In the genomic region with DNA sequence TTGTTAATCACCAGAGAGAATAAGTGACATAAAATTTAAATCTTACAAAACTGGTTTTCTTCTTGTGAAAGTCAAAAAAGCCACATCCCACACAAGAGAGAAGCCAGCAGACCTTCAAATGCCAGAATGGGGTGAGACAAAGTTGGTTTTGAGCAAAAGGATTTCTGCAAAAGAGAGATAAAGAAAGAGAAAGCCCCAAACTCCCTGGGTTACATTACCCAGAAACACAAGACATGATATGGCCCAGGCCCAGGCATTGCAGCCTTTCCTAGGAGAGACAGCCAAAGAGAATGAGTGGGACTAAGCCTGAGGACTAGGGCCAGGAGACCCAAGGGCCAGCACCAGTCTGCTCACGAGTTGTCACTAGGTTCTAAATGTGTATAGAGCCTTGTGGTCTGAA, we compare ENCODE assay signal across 25 mouse cellular contexts. TPM values are rescaled to one million over a fixed set of nuclear protein-coding genes. Genes with fewer than 3 reads are reported as not detected.
DNase-seq lines count a peak whose midpoint lies in the region; ATAC-seq lines count a peak whose summit lies in the region.
"Had no signal": no experiment of that assay in that cellular context is flagged by ENCODE, and none has a peak within 500 bp of the region (broad histone marks: within the 10 kb centered on the region; RNA-seq: fewer than 3 reads in every experiment).

No protein-coding gene starts in this region.

- H3K4me3 ChIP-seq in heart, embryonic 11.5 days (ENCODE audit: low read depth, low read length) = no peak overlapping the region
- H3K4me3 ChIP-seq in heart, embryonic 12.5 days = no peak overlapping the region
- no peak overlapping the region for H3K4me3 ChIP-seq in liver, embryonic 12.5 days
- H3K4me3 ChIP-seq in midbrain, embryonic 16.5 days (ENCODE audit: low read depth, low read length) = no peak overlapping the region
- H3K4me3 ChIP-seq: forebrain, embryonic 12.5 days; heart, adult 2 months; intestine, embryonic 15.5 days; midbrain, embryonic 13.5 days; neural tube, embryonic 12.5 days had no signal

- H3K9ac ChIP-seq in heart, embryonic 11.5 days (ENCODE audit: low read depth, low read length) = no peak overlapping the region
- no peak overlapping the region for H3K9ac ChIP-seq in heart, embryonic 12.5 days
- peak overlapping the region; percentile 40 for H3K9ac ChIP-seq in liver, embryonic 12.5 days
- no peak overlapping the region for H3K9ac ChIP-seq in midbrain, embryonic 16.5 days (ENCODE audit: low read depth, low read length)
- H3K9ac ChIP-seq: forebrain, embryonic 12.5 days; intestine, embryonic 15.5 days; midbrain, embryonic 13.5 days; neural tube, embryonic 12.5 days had no signal

- H3K27ac ChIP-seq in heart, embryonic 11.5 days (ENCODE audit: low read depth, low read length) = peak overlapping the region; percentile 73
- no peak overlapping the region; the same call in 1 of the 2 replicates for H3K27ac ChIP-seq in heart, embryonic 12.5 days (ENCODE audit: poor library complexity, severe bottlenecking)
- H3K27ac ChIP-seq in liver, embryonic 12.5 days = peak overlapping the region; percentile 82
- no peak overlapping the region for H3K27ac ChIP-seq in midbrain, embryonic 16.5 days (ENCODE audit: low read length)
- H3K27ac ChIP-seq: forebrain, embryonic 12.5 days; heart, adult 2 months; intestine, embryonic 15.5 days; midbrain, embryonic 13.5 days; neural tube, embryonic 12.5 days had no signal

- no peaks in the 10 kb centered on the region for H3K27me3 ChIP-seq in heart, embryonic 11.5 days (ENCODE audit: control insufficient read depth, insufficient read depth, low read length)
- no peaks in the 10 kb centered on the region for H3K27me3 ChIP-seq in heart, embryonic 12.5 days (replicated peaks)
- peaks cover 6% of the 10 kb centered on the region; the same call in 1 of the 2 replicates for H3K27me3 ChIP-seq in liver, embryonic 12.5 days (replicated peaks)
- no peaks in the 10 kb centered on the region for H3K27me3 ChIP-seq in midbrain, embryonic 16.5 days (ENCODE audit: control insufficient read depth, insufficient read depth, low read depth, low read length)
- H3K27me3 ChIP-seq: forebrain, embryonic 12.5 days; intestine, embryonic 15.5 days; midbrain, embryonic 13.5 days; neural tube, embryonic 12.5 days; Patski had no signal

- no peaks in the 10 kb centered on the region for H3K9me3 ChIP-seq in heart, embryonic 11.5 days (replicated peaks; ENCODE audit: control insufficient read depth, low read length)
- H3K9me3 ChIP-seq in heart, embryonic 12.5 days (replicated peaks) = 0 out of 2 replicates have a peak, but pooled peaks cover 4% of the 10 kb centered on the region
- no peaks in the 10 kb centered on the region for H3K9me3 ChIP-seq in liver, embryonic 12.5 days (replicated peaks)
- H3K9me3 ChIP-seq in midbrain, embryonic 16.5 days (replicated peaks; ENCODE audit: control insufficient read depth, low read length, poor library complexity, severe bottlenecking) = no peaks in the 10 kb centered on the region
- H3K9me3 ChIP-seq: forebrain, embryonic 12.5 days; intestine, embryonic 15.5 days; midbrain, embryonic 13.5 days; neural tube, embryonic 12.5 days had no signal

- 67% methylated on average over 1 of the region's 1 CpGs for WGBS in heart, embryonic 11.5 days (ENCODE audit: insufficient replicate concordance)
- 77% methylated on average over 1 of the region's 1 CpGs for WGBS in heart, embryonic 12.5 days
- WGBS in liver, embryonic 12.5 days (ENCODE audit: insufficient replicate concordance) = 44% methylated on average over 1 of the region's 1 CpGs
- 80% methylated on average over 1 of the region's 1 CpGs for WGBS in midbrain, embryonic 16.5 days

- H3K4me2 ChIP-seq in heart, embryonic 11.5 days = no peak overlapping the region
- H3K4me2 ChIP-seq in heart, embryonic 12.5 days = no peak overlapping the region
- peak overlapping the region; percentile 64 for H3K4me2 ChIP-seq in liver, embryonic 12.5 days
- H3K4me2 ChIP-seq in midbrain, embryonic 16.5 days (ENCODE audit: low read length) = no peak overlapping the region
- H3K4me2 ChIP-seq: forebrain, embryonic 12.5 days; intestine, embryonic 15.5 days; midbrain, embryonic 13.5 days; neural tube, embryonic 12.5 days had no signal

- DNase-seq in Muller cell, postnatal 12 days (ENCODE audit: inconsistent ontology term) = no peak
- no peak for DNase-seq in thymus, postnatal 25 days
- DNase-seq: adrenal gland, adult 8-10 months; cerebellum, adult 2 months; gastrocnemius, postnatal 36 days; heart, adult 2 months; kidney, adult 8-10 months; kidney, postnatal 36 days; retina, postnatal 1 day; thymus, adult 18-20 months; thymus, postnatal 4 days had no signal

- ATAC-seq in heart, embryonic 11.5 days (replicated peaks; ENCODE audit: insufficient number of reproducible peaks, low FRiP score, low TSS enrichment) = 0 out of 2 replicates have a peak, but pooled peaks have one; percentile 47
- ATAC-seq in heart, embryonic 12.5 days (ENCODE audit: insufficient number of reproducible peaks, low FRiP score) = no peak
- peak; percentile 63 for ATAC-seq in erythroid progenitor cell, adult 5-6 weeks (replicated peaks; ENCODE audit: low FRiP score, poor library complexity, severe bottlenecking)
- ATAC-seq in liver, embryonic 12.5 days = peak; percentile 71
- ATAC-seq in megakaryocyte progenitor cell, adult 5-6 weeks (replicated peaks; ENCODE audit: poor library complexity) = peak; percentile 40
- no peak for ATAC-seq in midbrain, embryonic 16.5 days
- ATAC-seq: CD4-positive, CD25-positive, alpha-beta regulatory T cell, adult 4 months; hindbrain, embryonic 16.5 days; intestine, embryonic 15.5 days; lung, postnatal 0 days; midbrain, embryonic 13.5 days; Patski had no signal

- no peaks in the 10 kb centered on the region for H3K4me1 ChIP-seq in heart, embryonic 11.5 days (ENCODE audit: control insufficient read depth, insufficient read depth, low read length)
- H3K4me1 ChIP-seq in heart, embryonic 12.5 days (replicated peaks) = peaks cover 6% of the 10 kb centered on the region
- H3K4me1 ChIP-seq in liver, embryonic 12.5 days = peaks cover 56% of the 10 kb centered on the region
- H3K4me1 ChIP-seq in midbrain, embryonic 16.5 days (ENCODE audit: control insufficient read depth, insufficient read depth, low read length) = peaks cover 3% of the 10 kb centered on the region
- H3K4me1 ChIP-seq: forebrain, embryonic 12.5 days; midbrain, embryonic 13.5 days; neural tube, embryonic 12.5 days had no signal

- H3K36me3 ChIP-seq in heart, embryonic 11.5 days (ENCODE audit: control insufficient read depth, insufficient read depth, low read length) = no peaks in the 10 kb centered on the region
- H3K36me3 ChIP-seq in heart, embryonic 12.5 days = no peaks in the 10 kb centered on the region
- no peaks in the 10 kb centered on the region for H3K36me3 ChIP-seq in liver, embryonic 12.5 days
- H3K36me3 ChIP-seq in midbrain, embryonic 16.5 days (ENCODE audit: control insufficient read depth, insufficient read depth, low read length) = no peaks in the 10 kb centered on the region
- H3K36me3 ChIP-seq: forebrain, embryonic 12.5 days; intestine, embryonic 15.5 days; midbrain, embryonic 13.5 days; neural tube, embryonic 12.5 days had no signal

RNA-seq across cellular contexts. Expression of a gene that starts 43.1 kb away (rescaled TPM):
- 57.6 and 58.8 TPM in 2 replicates for polyA plus RNA-seq in heart, embryonic 11.5 days (2014; fragmentation: Nextera tagmentation; extraction: Ambion mirVana)
- 78.0 and 85.2 TPM in 2 replicates for polyA plus RNA-seq in heart, embryonic 12.5 days (2016; fragmentation: Nextera tagmentation; extraction: Ambion mirVana)
- 61.6 and 83.8 TPM in 2 replicates for total RNA-seq in erythroid progenitor cell, adult 5-6 weeks (2015; ENCODE audit: low replicate concordance)
- total RNA-seq in erythroid progenitor cell, adult 5-6 weeks (2017; ENCODE audit: low replicate concordance) = 139 and 182 TPM in 2 replicates
- polyA plus RNA-seq in liver, embryonic 12.5 days (2016; fragmentation: Nextera tagmentation; extraction: Ambion mirVana) = 87.1 and 88.2 TPM in 2 replicates
- 4.2 and 4.7 TPM in 2 replicates for total RNA-seq in megakaryocyte progenitor cell, adult 5-6 weeks (2015)
- 16.9 and 18.4 TPM in 2 replicates for total RNA-seq in megakaryocyte progenitor cell, adult 5-6 weeks (2017)
- 96.2 and 96.8 TPM in 2 replicates for polyA plus RNA-seq in midbrain, embryonic 16.5 days (2015; fragmentation: Nextera tagmentation; extraction: Ambion mirVana)

Comparison
In these comparisons a context has a peak if more than half of its experiments do, and no peak if none do; other contexts are left out.
1. ATAC-seq: peak in heart, embryonic 11.5 days (single experiment), erythroid progenitor cell, adult 5-6 weeks (single experiment), liver, embryonic 12.5 days (single experiment) and megakaryocyte progenitor cell, adult 5-6 weeks (single experiment); none in heart, embryonic 12.5 days (single experiment) and midbrain, embryonic 16.5 days (single experiment).
2. H3K27ac ChIP-seq: peak in heart, embryonic 11.5 days (single experiment) and liver, embryonic 12.5 days (single experiment); none in heart, embryonic 12.5 days (single experiment) and midbrain, embryonic 16.5 days (single experiment).